Mouse (Mus musculus) liver, adult 2 months (tissue): ENCODE data around the gene 3110009E18Rik.

ENCODE experiments used
- CTCF ChIP-seq: fragments of 200-500 bp; IDR thresholded peaks from 2 replicates; pipeline ENCODE4 v1.5.1; 2011; ENCODE audit warnings: low read depth, low read length, control low read depth
- POLR2A ChIP-seq: fragments of 200-500 bp; IDR thresholded peaks from 2 replicates; pipeline ENCODE4 v1.6.1; 2011; ENCODE audit warnings: low read length, control low read depth; ENCODE audit not compliant: insufficient read depth; ENCODE audit errors: extremely low read depth

DNA sequence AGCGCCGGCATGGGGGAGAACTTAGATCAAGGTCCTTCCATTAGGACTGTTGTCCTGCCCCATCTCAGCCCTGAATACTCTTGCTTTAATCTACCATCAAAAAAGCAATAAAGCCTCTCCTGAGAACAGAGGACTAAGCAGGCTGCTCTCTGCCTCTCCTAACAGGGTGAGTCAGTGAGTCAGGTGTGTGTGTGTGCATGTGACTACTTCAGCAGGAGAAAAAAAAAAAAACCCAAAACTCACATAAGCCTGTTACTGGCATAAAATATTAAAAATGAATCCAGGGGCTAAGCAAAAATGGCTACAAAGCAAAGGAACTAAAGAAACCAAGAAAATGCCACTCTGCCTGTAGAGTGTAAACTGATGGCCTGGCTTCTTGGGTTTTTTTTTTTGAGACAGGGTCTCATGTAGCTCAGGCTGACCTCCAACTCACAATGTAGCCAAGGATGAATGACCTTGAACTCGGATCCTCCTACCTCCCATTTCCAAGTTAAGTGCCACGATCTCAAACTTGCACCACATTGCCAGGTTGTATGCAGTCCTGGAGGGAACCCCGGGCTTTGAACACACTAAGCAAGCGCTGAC, 114.7 kb downstream of the 3110009E18Rik start:
- TF ChIP-seq CTCF (no peak), POLR2A (no peak)
